Mouse (Mus musculus) kidney, embryonic 14.5 days (tissue): Measurements from ENCODE around the gene Ddx41. TPM values are rescaled to one million over a fixed set of nuclear protein-coding genes. Genes with fewer than 3 reads are reported as not detected.

Source experiments
- ATAC-seq: fragments of 200-750 bp; cut with Nextera tagmentation; 2 replicates; pipeline ENCODE4 v1.8.0; 2017; ENCODE audit warnings: moderate number of reproducible peaks, mild to moderate bottlenecking, moderate TSS enrichment, moderate library complexity; ENCODE audit not compliant: low FRiP score, low TSS enrichment
- H3K27ac ChIP-seq: fragments of 300-500 bp; sonication (generic); 2 replicates; pipeline ENCODE4 v1.5.1; 2014; ENCODE audit warnings: low read depth, mild to moderate bottlenecking, low read length, moderate library complexity, mixed read lengths
- H3K27me3 ChIP-seq: fragments of 300-500 bp; sonication (generic); 2 replicates; pipeline ENCODE4 v1.6.1; 2014; ENCODE audit warnings: mild to moderate bottlenecking, low read length; ENCODE audit not compliant: control insufficient read depth, insufficient read depth
- H3K36me3 ChIP-seq: fragments of 300-500 bp; sonication (generic); 2 replicates; pipeline ENCODE4 v1.6.1; 2014; ENCODE audit warnings: low read length, mixed read lengths; ENCODE audit not compliant: control insufficient read depth, insufficient read depth
- H3K4me1 ChIP-seq: fragments of 300-500 bp; sonication (generic); 2 replicates; pipeline ENCODE4 v1.6.1; 2014; ENCODE audit warnings: low read length, mixed read lengths; ENCODE audit not compliant: control insufficient read depth, insufficient read depth
- H3K4me2 ChIP-seq: fragments of 300-500 bp; sonication (generic); replicated peaks from 2 replicates; pipeline ENCODE4 v1.6.1; 2014; ENCODE audit warnings: low read depth, mild to moderate bottlenecking, low read length
- H3K4me3 ChIP-seq: fragments of 300-500 bp; sonication (generic); 2 replicates; pipeline ENCODE4 v1.5.1; 2014; ENCODE audit warnings: mild to moderate bottlenecking, low read length
- H3K9ac ChIP-seq: fragments of 300-500 bp; sonication (generic); 2 replicates; pipeline ENCODE4 v1.6.1; 2014; ENCODE audit warnings: low read depth, mild to moderate bottlenecking, low read length, moderate library complexity
- H3K9me3 ChIP-seq: fragments of 300-500 bp; sonication (generic); 2 replicates; pipeline ENCODE4 v1.6.1; 2016; ENCODE audit warnings: low read length; ENCODE audit not compliant: control insufficient read depth
- WGBS: fragments of 180-500 bp; shearing (Covaris S2); extraction: QIAGEN DNeasy Blood & Tissue Kit; methylation state at CpG from one replicate; pipeline ENCODE4 v1.1.7; 2014; 5-methylcytosine and 5-hydroxymethylcytosine counted together
- polyA plus RNA-seq: library from polyadenylated mRNA; unstranded; fragments of >200 nt; fragmentation: Nextera tagmentation; extraction: Ambion mirVana; gene quantifications from 2 replicates; pipeline ENCODE4 v1.2.1, GENCODE M21; 2014

Ddx41 gene
- polyA plus RNA-seq, 1 experiment from 2014 or later, result 94.7 TPM

- H3K4me3 ChIP-seq, result peak overlapping the region; percentile 58
- H3K27ac ChIP-seq, result no peak overlapping the region
- H3K27me3 ChIP-seq, result no peaks in the 10 kb centered on the region; the same call in 1 of the 2 replicates
- ATAC-seq, result no peak
- H3K4me2 ChIP-seq, result peak overlapping the region; percentile 93
- H3K36me3 ChIP-seq, result peaks cover 15% of the 10 kb centered on the region
- WGBS, result 38% methylated on average over 9 of the region's 9 CpGs
- H3K9me3 ChIP-seq, result no peaks in the 10 kb centered on the region
- peaks cover 26% of the 10 kb centered on the region for H3K4me1 ChIP-seq
- no peak overlapping the region for H3K9ac ChIP-seq
Observed at GRCm38 (mm10) chr13:55513828-55514227, 22.6 kb downstream of the Ddx41 start.

- Histone ChIP-seq H3K36me3 (peaks cover 21% of the 10 kb centered on the region), H3K9me3 (no peaks in the 10 kb centered on the region), H3K27me3 (no peaks in the 10 kb centered on the region; the same call in 1 of the 2 replicates), H3K4me1 (peaks cover 26% of the 10 kb centered on the region), H3K4me2 (peak within 1 kb of the TSS; percentile 93), H3K9ac (peak within 1 kb of the TSS; percentile 70), H3K4me3 (peak within 1 kb of the TSS; percentile 58), H3K27ac (peak within 1 kb of the TSS; percentile 72; the same call in 1 of the 2 replicates)
- WGBS, result under 1% methylated on average over 54 of the region's 55 CpGs
- ATAC-seq, result peak; percentile 82
Observed at GRCm38 (mm10) chr13:55513111-55513748, 23.2 kb downstream of the Ddx41 start, which contains the start of gene Pdlim7. Gene Pdlim7, minus strand, starts transcription at chr13:55513676.

GRCm38 (mm10) chr13:55512379-55513031, 24.0 kb downstream of the Ddx41 start:
- Histone ChIP-seq H3K4me1 (peaks cover 26% of the 10 kb centered on the region), H3K36me3 (peaks cover 28% of the 10 kb centered on the region), H3K27me3 (no peaks in the 10 kb centered on the region; the same call in 1 of the 2 replicates), H3K4me3 (peak overlapping the region; percentile 58), H3K4me2 (peak overlapping the region; percentile 93), H3K9me3 (no peaks in the 10 kb centered on the region), H3K27ac (peak overlapping the region; percentile 72; the same call in 1 of the 2 replicates), H3K9ac (peak overlapping the region; percentile 70)
- WGBS, result 1% methylated on average over 25 of the region's 25 CpGs
- peak; percentile 58 for ATAC-seq

GRCm38 (mm10) chr13:55511492-55511861, 25.0 kb downstream of the Ddx41 start:
- Histone ChIP-seq H3K27ac (peak overlapping the region; percentile 84; the same call in 1 of the 2 replicates), H3K9ac (no peak overlapping the region), H3K4me1 (peaks cover 26% of the 10 kb centered on the region), H3K4me3 (peak overlapping the region; percentile 58; the same call in 1 of the 2 replicates), H3K9me3 (no peaks in the 10 kb centered on the region), H3K27me3 (no peaks in the 10 kb centered on the region; the same call in 1 of the 2 replicates), H3K36me3 (peaks cover 38% of the 10 kb centered on the region), H3K4me2 (peak overlapping the region; percentile 93)
- ATAC-seq, result no peak
- WGBS, result 39% methylated on average over 5 of the region's 5 CpGs

- 15% methylated on average over 6 of the region's 6 CpGs for WGBS
- peak overlapping the region; percentile 93 for H3K4me2 ChIP-seq
- H3K4me3 ChIP-seq, result peak overlapping the region; percentile 58
- peak overlapping the region; percentile 84; the same call in 1 of the 2 replicates for H3K27ac ChIP-seq
- no peak overlapping the region; the same call in 1 of the 2 replicates for H3K9ac ChIP-seq
- no peaks in the 10 kb centered on the region; the same call in 1 of the 2 replicates for H3K27me3 ChIP-seq
- H3K9me3 ChIP-seq, result no peaks in the 10 kb centered on the region
- peaks cover 44% of the 10 kb centered on the region for H3K36me3 ChIP-seq
- peaks cover 26% of the 10 kb centered on the region for H3K4me1 ChIP-seq
- peak; percentile 68 for ATAC-seq
Observed at GRCm38 (mm10) chr13:55510668-55511491, 25.6 kb downstream of the Ddx41 start.

- Histone ChIP-seq H3K36me3 (peaks cover 50% of the 10 kb centered on the region), H3K9ac (no peak overlapping the region), H3K4me3 (no peak overlapping the region), H3K4me2 (no peak overlapping the region; the same call in 1 of the 2 replicates), H3K27ac (0 out of 2 replicates have a peak overlapping the region, but pooled peaks have one; percentile 51), H3K9me3 (no peaks in the 10 kb centered on the region), H3K4me1 (peaks cover 26% of the 10 kb centered on the region), H3K27me3 (no peaks in the 10 kb centered on the region; the same call in 1 of the 2 replicates)
- WGBS, result 31% methylated on average over 3 of the region's 3 CpGs
- peak; percentile 2; the same call in 1 of the 2 replicates for ATAC-seq
Observed at GRCm38 (mm10) chr13:55510332-55510667, 26.2 kb downstream of the Ddx41 start.

GRCm38 (mm10) chr13:55508531-55508930, 27.9 kb downstream of the Ddx41 start:
- no peak overlapping the region for H3K4me3 ChIP-seq
- no peak overlapping the region for H3K9ac ChIP-seq
- no peak for ATAC-seq
- WGBS, result 97% methylated on average over 10 of the region's 10 CpGs
- H3K4me1 ChIP-seq, result peaks cover 26% of the 10 kb centered on the region
- no peak overlapping the region for H3K4me2 ChIP-seq
- peaks cover 68% of the 10 kb centered on the region for H3K36me3 ChIP-seq
- no peaks in the 10 kb centered on the region for H3K9me3 ChIP-seq
- H3K27ac ChIP-seq, result no peak overlapping the region
- no peaks in the 10 kb centered on the region for H3K27me3 ChIP-seq

- no peak for ATAC-seq
- Histone ChIP-seq H3K4me1 (peaks cover 26% of the 10 kb centered on the region), H3K9ac (no peak overlapping the region), H3K36me3 (peaks cover 74% of the 10 kb centered on the region), H3K27ac (no peak overlapping the region), H3K27me3 (no peaks in the 10 kb centered on the region), H3K9me3 (no peaks in the 10 kb centered on the region), H3K4me3 (no peak overlapping the region), H3K4me2 (no peak overlapping the region)
- WGBS, result 60% methylated on average over 11 of the region's 11 CpGs
Observed at GRCm38 (mm10) chr13:55507877-55508276, 28.6 kb downstream of the Ddx41 start.
